Mouse (Mus musculus): ENCODE data around the gene Rps19.
"Not testable (repeated sequence)": the region's sequence is repeated elsewhere in the genome, so short reads cannot be mapped to it uniquely, and the experiment has no call there.

Rps19 gene

GRCm38 (mm10) chr7:24877588-24877987 lies 6.6 kb upstream of the Rps19 start:
- no peak for DNase-seq (ENCODE audit: low spot score)

- no peak for DNase-seq (ENCODE audit: low spot score)
These were observed 4.6 kb upstream of the Rps19 start for GRCm38 (mm10) chr7:24879620-24880019.

- DNase-seq (ENCODE audit: low spot score) = no peak
These were observed 1.6 kb upstream of the Rps19 start for GRCm38 (mm10) chr7:24882416-24883199.

- DNase-seq (ENCODE audit: low spot score) = no peak
These were observed 621 bp downstream of the Rps19 start for GRCm38 (mm10) chr7:24884693-24885291.

DNA sequence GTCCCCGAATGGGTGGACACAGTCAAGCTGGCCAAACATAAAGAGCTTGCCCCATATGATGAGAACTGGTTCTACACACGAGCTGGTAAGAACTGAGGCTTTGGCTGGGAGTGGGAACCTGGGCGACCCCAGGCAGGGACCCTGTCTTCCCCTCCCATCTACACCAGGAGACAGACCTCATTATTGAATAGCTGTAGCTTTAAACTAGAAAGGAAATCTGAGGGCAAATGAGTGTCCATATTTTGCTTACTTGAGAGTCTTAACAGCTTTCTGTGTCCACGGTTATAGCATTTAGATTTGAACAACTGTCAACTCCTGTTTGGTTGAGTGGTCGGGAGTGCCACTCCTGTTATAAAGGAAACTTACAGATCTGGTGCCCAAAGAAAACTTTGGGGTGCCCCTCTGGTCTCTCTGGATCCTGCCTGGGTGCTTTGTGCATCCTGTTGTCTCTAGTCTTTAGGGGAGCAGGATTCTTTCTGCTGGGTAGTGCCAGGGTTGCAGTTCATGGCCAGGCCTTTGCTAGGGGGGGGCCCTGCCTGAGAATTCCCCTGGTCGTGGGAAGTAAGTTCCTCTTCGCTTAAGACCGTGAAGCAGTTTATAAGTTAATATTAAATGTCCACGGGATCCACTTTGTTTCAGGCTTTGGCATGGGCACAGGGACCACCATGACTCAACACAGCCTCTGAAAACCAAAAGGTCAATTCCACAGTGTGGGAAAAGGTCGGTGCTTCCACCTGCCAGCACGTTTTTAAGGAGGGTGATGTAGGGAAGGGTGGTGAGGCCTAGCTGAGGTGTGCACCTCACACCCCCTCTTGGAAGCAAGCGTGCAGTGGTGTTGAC lies 1.5 kb downstream of the Rps19 start:
- no peak for DNase-seq (ENCODE audit: low spot score)

DNA sequence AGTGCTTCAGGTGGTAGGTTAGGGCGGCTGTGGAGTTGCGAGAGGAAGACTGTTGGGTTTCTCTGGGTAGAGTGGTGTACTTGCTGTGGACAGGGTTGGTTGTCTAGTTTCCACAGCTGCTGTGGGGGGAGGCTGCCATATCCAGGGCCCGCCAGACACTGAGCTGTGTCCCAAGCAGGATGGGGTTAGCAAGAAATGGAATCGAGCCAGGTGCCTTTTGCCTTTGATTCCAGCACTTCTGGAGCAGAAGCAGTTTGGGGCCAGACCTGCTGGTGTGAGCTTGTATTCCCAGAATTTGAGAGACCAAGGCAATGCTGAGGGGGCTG lies 2.1 kb downstream of the Rps19 start:
- DNase-seq (ENCODE audit: low spot score) = no peak

- no peak for DNase-seq (ENCODE audit: low spot score)
These were observed 2.9 kb downstream of the Rps19 start for GRCm38 (mm10) chr7:24887096-24887495.

DNA sequence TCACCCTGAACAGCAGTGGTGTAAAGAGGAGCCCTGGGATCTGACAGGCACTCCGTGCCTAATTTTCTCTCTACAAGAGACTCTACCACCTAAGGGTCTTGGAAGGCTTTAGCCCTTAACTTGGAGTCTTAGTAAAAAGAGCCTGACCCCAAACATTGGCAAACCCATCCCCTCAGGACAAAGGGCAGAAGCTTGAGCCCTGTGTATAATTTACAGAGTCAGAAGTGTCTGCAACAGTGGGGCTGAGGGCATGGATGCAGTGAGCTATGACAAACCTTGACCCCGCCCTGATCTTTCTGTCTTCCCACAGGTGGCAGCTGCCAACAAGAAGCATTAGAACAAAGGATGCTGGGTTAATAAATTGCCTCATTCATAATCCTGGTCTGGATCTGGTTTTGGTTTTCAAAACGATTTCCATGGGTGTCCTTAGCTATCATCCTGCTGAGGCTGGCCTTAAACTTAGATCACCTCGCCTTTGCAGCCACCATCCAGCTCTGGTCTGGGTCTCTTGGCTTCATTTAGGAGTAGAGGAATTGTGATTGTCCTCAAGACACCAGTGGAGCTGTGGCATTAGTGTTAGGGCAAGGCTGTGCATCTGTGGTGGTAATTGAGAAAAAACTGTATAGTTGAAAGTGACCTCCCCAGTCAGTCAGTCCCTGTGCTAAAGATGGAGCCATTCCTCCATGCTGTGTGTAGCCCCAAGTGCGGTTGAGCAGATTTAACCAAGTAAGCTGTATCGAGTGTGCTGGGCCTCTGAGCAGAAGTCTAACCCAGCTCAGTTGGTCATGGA lies 5.5 kb downstream of the Rps19 start:
- DNase-seq (ENCODE audit: low spot score) = no peak

GRCm38 (mm10) chr7:24890281-24891216 lies 6.4 kb downstream of the Rps19 start:
- peak; percentile 48 for DNase-seq (ENCODE audit: low spot score)

- no peak for DNase-seq (ENCODE audit: low spot score)
These were observed 7.3 kb downstream of the Rps19 start for GRCm38 (mm10) chr7:24891241-24892124.

DNA sequence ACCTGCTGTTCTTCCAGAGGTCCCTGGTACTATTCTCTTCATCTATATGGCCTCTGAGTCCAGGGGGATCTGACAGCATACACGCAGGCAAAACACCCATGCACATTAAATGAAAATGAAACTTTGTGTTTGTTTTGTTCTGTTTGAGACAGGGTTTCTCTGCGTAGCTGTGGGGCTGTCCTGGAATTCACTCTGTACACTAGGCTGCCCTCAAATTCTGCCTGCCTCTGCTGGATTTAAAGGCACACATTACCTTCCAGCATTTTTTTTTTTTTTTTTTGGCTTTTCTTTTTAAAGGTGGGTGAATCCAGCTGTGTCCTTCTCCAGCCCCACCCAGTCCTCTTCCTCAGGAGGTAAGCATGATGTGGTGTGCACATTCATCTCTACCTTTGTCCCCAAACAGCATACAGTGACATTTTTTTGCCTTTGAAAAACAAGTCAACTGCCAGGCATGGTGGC lies 8.0 kb downstream of the Rps19 start:
- peak; percentile 54 for DNase-seq (ENCODE audit: low spot score)

DNA sequence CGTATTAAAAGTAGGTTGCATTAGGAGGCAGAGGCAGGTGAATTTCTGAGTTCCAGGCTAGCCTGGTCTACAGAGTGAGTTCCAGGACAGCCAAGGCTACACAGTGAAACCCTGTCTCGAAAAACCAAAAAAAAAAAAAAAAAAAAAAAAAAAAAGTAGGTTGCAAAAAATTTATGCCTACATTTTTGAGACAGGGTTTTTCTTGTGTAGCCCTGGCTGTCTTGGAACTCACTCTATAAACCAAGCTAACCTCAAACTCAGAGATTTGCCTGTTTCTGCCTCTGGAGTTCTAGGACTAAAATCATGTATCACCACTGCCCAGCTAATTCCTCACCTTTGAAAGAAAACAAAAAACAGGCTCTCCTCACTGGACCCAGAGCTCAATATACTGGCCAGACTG lies 11.6 kb downstream of the Rps19 start:
- DNase-seq (ENCODE audit: low spot score) = not testable (repeated sequence)

DNA sequence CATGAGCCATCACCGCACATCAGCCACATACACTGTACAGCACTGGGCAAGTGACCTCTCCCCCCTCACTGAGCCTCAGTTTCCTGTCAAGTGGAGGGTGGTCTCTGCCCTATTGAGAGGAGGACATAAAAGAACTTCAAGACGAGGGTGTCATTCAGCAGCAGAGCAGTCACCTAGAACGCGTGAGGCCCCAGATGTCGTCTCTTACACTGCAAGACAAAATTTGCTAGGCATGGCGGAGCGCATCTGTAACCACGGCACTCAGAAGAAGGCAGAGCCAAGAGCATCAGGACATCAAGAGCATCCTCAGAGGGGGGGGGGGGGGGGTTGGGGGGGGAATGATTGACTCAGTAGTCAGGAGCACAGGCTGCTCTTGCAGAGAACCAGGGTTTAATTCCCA lies 12.1 kb downstream of the Rps19 start:
- no peak for DNase-seq (ENCODE audit: low spot score)

- no peak for DNase-seq (ENCODE audit: low spot score)
These were observed 13.1 kb downstream of the Rps19 start, which contains the start of gene Cd79a for GRCm38 (mm10) chr7:24897224-24897623. Gene Cd79a (plus strand): TSS chr7:24897381.

- DNase-seq (ENCODE audit: low spot score) = no peak
These were observed 13.8 kb downstream of the Rps19 start for GRCm38 (mm10) chr7:24897959-24898358.

DNA sequence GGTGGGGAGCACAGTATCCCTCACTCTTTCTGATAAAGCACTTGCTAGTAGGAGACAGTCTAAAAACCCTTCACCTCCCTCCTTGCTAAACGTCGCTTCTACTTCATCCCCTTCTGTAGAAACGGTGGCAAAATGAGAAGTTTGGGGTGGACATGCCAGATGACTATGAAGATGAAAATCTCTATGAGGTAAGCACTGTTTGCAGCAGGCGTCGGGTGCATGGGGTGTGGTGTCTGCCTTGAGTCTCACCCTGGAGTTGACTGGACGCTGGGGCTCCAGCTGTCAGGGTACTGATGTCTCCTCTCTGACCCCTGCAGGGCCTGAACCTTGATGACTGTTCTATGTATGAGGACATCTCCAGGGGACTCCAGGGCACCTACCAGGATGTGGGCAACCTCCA lies 16.9 kb downstream of the Rps19 start:
- DNase-seq (ENCODE audit: low spot score) = no peak

DNA sequence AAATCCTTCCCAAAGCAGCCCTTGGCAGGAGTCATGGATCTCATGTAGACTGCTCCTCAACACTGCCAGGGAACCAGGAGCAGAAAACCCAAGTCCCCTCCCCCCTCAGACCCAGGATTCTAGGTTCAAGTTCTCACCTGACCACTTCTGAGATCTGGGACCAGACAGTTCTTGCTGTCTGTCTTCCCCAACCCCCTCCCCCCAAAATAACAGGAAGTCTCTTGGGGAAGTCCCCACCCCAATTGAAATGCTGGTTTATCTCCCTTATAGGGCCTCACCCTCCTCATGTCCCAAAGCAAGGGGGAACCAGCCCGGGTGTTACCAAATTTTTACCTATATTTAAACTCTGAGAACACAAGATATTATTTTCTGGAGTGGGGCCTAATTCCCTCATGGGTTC lies 17.7 kb downstream of the Rps19 start:
- no peak for DNase-seq (ENCODE audit: low spot score)

DNA sequence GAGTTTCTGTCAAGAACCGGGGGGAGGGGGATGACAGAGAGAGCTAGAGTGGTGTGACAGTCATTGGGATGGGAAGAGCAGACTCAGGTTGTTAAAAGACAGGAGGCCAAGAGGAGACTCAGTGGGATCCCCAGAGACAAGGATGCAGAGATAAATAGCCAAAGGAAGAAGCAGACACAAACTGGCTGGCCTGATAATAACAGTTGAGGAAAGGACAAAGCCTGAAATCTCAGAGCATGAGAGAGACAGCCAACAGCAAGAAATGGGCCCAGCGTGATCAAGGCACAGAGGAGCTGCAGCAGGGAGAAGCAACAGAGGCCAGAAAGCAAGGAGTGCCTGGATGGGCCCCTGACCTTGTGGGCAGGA lies 18.1 kb downstream of the Rps19 start:
- DNase-seq (ENCODE audit: low spot score) = no peak

DNA sequence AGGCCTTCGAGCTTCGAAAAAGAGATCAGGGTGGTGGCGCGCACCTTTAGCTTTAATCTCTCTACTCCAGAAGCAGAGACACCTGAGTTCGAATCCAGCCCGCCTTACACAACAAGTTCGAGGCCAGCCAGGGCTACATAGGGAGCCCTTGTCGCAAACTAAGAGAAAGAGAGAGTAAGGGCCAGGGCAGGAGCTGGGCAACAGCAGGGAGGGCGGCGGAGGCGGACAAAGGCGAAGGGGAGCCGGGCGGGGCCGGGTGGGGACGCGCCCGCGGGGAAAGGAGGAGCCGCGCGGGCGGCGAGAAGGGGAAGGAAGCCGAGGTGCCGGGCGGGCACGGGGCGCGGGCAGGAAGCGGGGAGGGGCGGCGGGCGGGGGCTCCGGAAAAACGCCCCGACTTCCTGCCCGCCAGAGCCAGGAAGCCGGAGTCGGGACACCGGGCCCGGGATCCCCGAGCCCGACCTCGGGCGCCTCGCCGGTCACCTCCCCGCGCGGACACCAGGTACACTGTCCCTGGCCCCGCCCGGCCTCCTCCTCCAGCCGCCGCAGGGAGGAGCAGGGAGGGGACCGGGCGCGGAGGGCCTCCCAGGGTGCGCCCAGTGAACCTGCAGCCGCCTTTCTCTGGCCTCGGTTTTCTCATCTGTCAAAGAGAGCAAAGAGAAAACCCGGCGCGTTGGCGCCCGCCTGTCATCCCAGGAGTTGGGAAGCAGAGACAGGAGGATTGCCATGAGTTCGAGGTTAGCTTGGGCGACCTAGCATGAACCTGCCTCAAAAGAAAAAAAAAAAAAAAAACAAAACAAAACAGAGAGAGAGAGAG lies 18.7 kb downstream of the Rps19 start, which contains the start of gene Arhgef1:
TSS of gene Arhgef1 (plus strand) at position 283 of the 814 bp plus-strand sequence.
- DNase-seq (ENCODE audit: low spot score) = peak; percentile 50
